Mouse (Mus musculus) spleen, embryonic (tissue): ENCODE results near the gene Plekha8.

Source experiments
- CTCF ChIA-PET: fragments of 350-600 bp; sonication (Branson Sonifier 250); formaldehyde crosslinking; loops from one replicate; lab custom pipeline; 2022; lab: Charles Lee

Gene Plekha8

GRCm38 (mm10) chr6:54594469-54595329 lies at the start of gene Plekha8:
Plekha8 (plus strand) TSS chr6:54595111.
- CTCF ChIA-PET = no interaction called here

- CTCF ChIA-PET = no interaction called here
These were observed 46.4 kb upstream of the Plekha8 start for GRCm38 (mm10) chr6:54548314-54549019.

- CTCF ChIA-PET = no interaction called here
These were observed 45.6 kb upstream of the Plekha8 start for GRCm38 (mm10) chr6:54549311-54549710.

- CTCF ChIA-PET = interaction anchor here (0.8 kb wide), 1 partner anchor 490 kb away, joined by 8 read pairs; no protein-coding TSS in a partner anchor
These were observed 44.0 kb upstream of the Plekha8 start for GRCm38 (mm10) chr6:54550801-54551323.

GRCm38 (mm10) chr6:54552721-54553413 lies 42.0 kb upstream of the Plekha8 start:
- CTCF ChIA-PET = no interaction called here

- CTCF ChIA-PET = interaction anchor here (0.6 kb wide), 1 partner anchor 38 kb away, joined by 3 read pairs; no protein-coding TSS in a partner anchor
These were observed 41.3 kb upstream of the Plekha8 start for GRCm38 (mm10) chr6:54553632-54554031.

- CTCF ChIA-PET = interaction anchor here (0.6 kb wide), 1 partner anchor 39 kb away, joined by 3 read pairs; no protein-coding TSS in a partner anchor
These were observed 40.4 kb upstream of the Plekha8 start for GRCm38 (mm10) chr6:54554341-54555110.

GRCm38 (mm10) chr6:54555816-54556215 lies 39.1 kb upstream of the Plekha8 start:
- CTCF ChIA-PET = no interaction called here

- CTCF ChIA-PET = no interaction called here
These were observed 37.2 kb upstream of the Plekha8 start for GRCm38 (mm10) chr6:54557671-54558070.

GRCm38 (mm10) chr6:54558466-54558865 lies 36.4 kb upstream of the Plekha8 start:
- CTCF ChIA-PET = no interaction called here

GRCm38 (mm10) chr6:54562018-54562809 lies 32.7 kb upstream of the Plekha8 start:
- CTCF ChIA-PET = interaction anchor here (0.7 kb wide), 1 partner anchor 409 kb away, joined by 3 read pairs; no protein-coding TSS in a partner anchor

GRCm38 (mm10) chr6:54563561-54563960 lies 31.4 kb upstream of the Plekha8 start:
- CTCF ChIA-PET = no interaction called here

- CTCF ChIA-PET = no interaction called here
These were observed 30.4 kb upstream of the Plekha8 start for GRCm38 (mm10) chr6:54564506-54564991.

- CTCF ChIA-PET = no interaction called here
These were observed 29.9 kb upstream of the Plekha8 start for GRCm38 (mm10) chr6:54565012-54565411.

- CTCF ChIA-PET = no interaction called here
These were observed 29.0 kb upstream of the Plekha8 start, which contains the start of gene Scrn1 for GRCm38 (mm10) chr6:54565665-54566545. Scrn1 (minus strand) TSS chr6:54566489.

GRCm38 (mm10) chr6:54566546-54566919 lies 28.4 kb upstream of the Plekha8 start:
- CTCF ChIA-PET = no interaction called here

GRCm38 (mm10) chr6:54569776-54570175 lies 25.1 kb upstream of the Plekha8 start:
- CTCF ChIA-PET = no interaction called here

GRCm38 (mm10) chr6:54573218-54573955 lies 21.5 kb upstream of the Plekha8 start:
- CTCF ChIA-PET = no interaction called here
